Mouse (Mus musculus) frontal cortex, postnatal 36 days (tissue): ENCODE measurements at regions not wholly inside any gene's neighbourhood (a gene's known extent, or its start where the extent isn't known, plus 50 kb on each side); places are given as distances from the start of the nearest gene placed in this dataset.
A peak's percentile ranks its signal among the peaks of the same experiment; 100 is the strongest.

Experiments
- DNase-seq, 2 experiments: peaks; one replicate each; pipeline ENCODE4 v3.0.0; 2022; ENCODE audit warnings: low spot score in 2 of 2

GRCm38 (mm10) chr1:60627786-60628453 lies 61.0 kb upstream of the Raph1 start:
- no peak for DNase-seq

- no peak for DNase-seq
Observed at GRCm38 (mm10) chr1:60627367-60627766, 60.5 kb upstream of the Raph1 start.

- DNase-seq, result peak; percentile 16 to 22
Observed at GRCm38 (mm10) chr1:60625698-60626486, 59.0 kb upstream of the Raph1 start.

- DNase-seq, result no peak
Observed at GRCm38 (mm10) chr1:60624231-60624630, 57.3 kb upstream of the Raph1 start.

- no peak for DNase-seq
Observed at GRCm38 (mm10) chr1:60623440-60624016, 56.6 kb upstream of the Raph1 start.

GRCm38 (mm10) chr1:60621770-60622169 lies 54.9 kb upstream of the Raph1 start:
- DNase-seq, result no peak

- no peak for DNase-seq
Observed at GRCm38 (mm10) chr1:60621064-60621726, 54.3 kb upstream of the Raph1 start.

GRCm38 (mm10) chr1:60618389-60618788 lies 51.5 kb upstream of the Raph1 start:
- DNase-seq, result no peak

- no peak for DNase-seq
Observed at GRCm38 (mm10) chr1:60616916-60617315, 50.0 kb upstream of the Raph1 start.
